Mouse (Mus musculus) limb, embryonic 14.5 days (tissue): ENCODE results near the gene Chst15. TPM values are rescaled to one million over a fixed set of nuclear protein-coding genes. Genes with fewer than 3 reads are reported as not detected.
A peak's percentile ranks its signal among the peaks of the same experiment; 100 is the strongest.

ENCODE experiments used
- ATAC-seq: fragments of 200-750 bp; cut with Nextera tagmentation; 2 replicates; pipeline ENCODE4 v1.8.0; 2017; ENCODE audit warnings: low read depth, moderate number of reproducible peaks, moderate TSS enrichment; ENCODE audit not compliant: low FRiP score
- DNase-seq: peaks from one replicate; pipeline ENCODE4 v3.0.0-alpha.2; 2015; ENCODE audit warnings: low spot score
- H3K27ac ChIP-seq: fragments of 300-500 bp; sonication (generic); replicated peaks from 2 replicates; pipeline ENCODE4 v1.5.1; 2014; ENCODE audit warnings: low read depth, mild to moderate bottlenecking, low read length, moderate library complexity, mixed read lengths
- H3K27me3 ChIP-seq: fragments of 300-500 bp; sonication (generic); 2 replicates; pipeline ENCODE4 v1.6.1; 2014; ENCODE audit warnings: low read length, mixed read lengths; ENCODE audit not compliant: control insufficient read depth, insufficient read depth
- H3K36me3 ChIP-seq: fragments of 300-500 bp; sonication (generic); 2 replicates; pipeline ENCODE4 v1.6.1; 2014; ENCODE audit warnings: mild to moderate bottlenecking, low read length, moderate library complexity, mixed read lengths; ENCODE audit not compliant: control insufficient read depth, insufficient read depth
- H3K4me1 ChIP-seq: fragments of 300-500 bp; sonication (generic); 2 replicates; pipeline ENCODE4 v1.6.1; 2014; ENCODE audit warnings: antibody characterized with exemption, low read length, mixed read lengths; ENCODE audit not compliant: control insufficient read depth, insufficient read depth
- H3K4me2 ChIP-seq: fragments of 300-500 bp; sonication (generic); replicated peaks from 2 replicates; pipeline ENCODE4 v1.6.1; 2014; ENCODE audit warnings: low read depth, mild to moderate bottlenecking, low read length, moderate library complexity; ENCODE audit not compliant: severe bottlenecking
- H3K4me3 ChIP-seq: fragments of 300-500 bp; sonication (generic); replicated peaks from 2 replicates; pipeline ENCODE4 v1.5.1; 2014; ENCODE audit warnings: low read length
- H3K9ac ChIP-seq: fragments of 300-500 bp; sonication (generic); 2 replicates; pipeline ENCODE4 v1.6.1; 2014; ENCODE audit warnings: mild to moderate bottlenecking, low read depth, low read length, moderate library complexity; ENCODE audit not compliant: severe bottlenecking
- H3K9me3 ChIP-seq: fragments of 300-500 bp; sonication (generic); 2 replicates; pipeline ENCODE4 v1.6.1; 2016; ENCODE audit warnings: low read length; ENCODE audit not compliant: control insufficient read depth
- POLR2A ChIP-seq: fragments of 200-500 bp; IDR thresholded peaks from 2 replicates; pipeline ENCODE4 v1.8.0; 2012; ENCODE audit warnings: inconsistent platforms, mild to moderate bottlenecking, moderate library complexity, borderline replicate concordance; ENCODE audit not compliant: insufficient read depth, insufficient read length; ENCODE audit errors: extremely low read depth
- WGBS: fragments of 180-500 bp; shearing (Covaris S2); extraction: QIAGEN DNeasy Blood & Tissue Kit; methylation state at CpG from one replicate; pipeline ENCODE4 v1.1.7; 2014; 5-methylcytosine and 5-hydroxymethylcytosine counted together
- polyA plus RNA-seq, 2 experiments: library from polyadenylated mRNA; depleted of rRNA in 1 of 2; stranded (reverse) in 1 of 2; unstranded in 1 of 2; fragments of >200 nt; fragmentation: Nextera tagmentation in 1 of 2; extraction: Ambion mirVana in 1 of 2; gene quantifications; 2 replicates each; pipeline versions ENCODE4 v1.2.1 to v1.2.3; 2012 to 2014

The Chst15 gene
- polyA plus RNA-seq, 2 experiments: 16.1 to 16.4 TPM

DNA sequence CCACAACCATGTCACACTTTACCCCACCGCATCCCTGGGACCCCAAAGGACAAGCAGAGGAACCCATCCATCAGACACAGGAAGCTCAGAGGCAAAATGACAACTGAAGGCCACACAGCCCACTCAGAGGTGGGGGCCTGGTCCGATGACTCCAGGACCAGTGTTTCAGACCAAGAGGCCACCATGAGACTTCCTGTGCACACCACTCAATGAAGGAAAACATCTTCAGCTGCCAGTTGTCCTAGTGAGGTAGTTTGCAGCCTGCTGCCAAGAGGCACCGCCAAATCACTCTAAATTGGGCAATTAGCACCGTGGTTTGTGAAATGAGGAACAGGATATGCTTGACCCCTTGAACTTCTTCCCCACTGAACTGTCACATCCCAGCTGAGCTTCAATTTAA is 41.7 kb upstream of the Chst15 start:
- Histone ChIP-seq H3K4me2 (no peak overlapping the region), H3K9ac (no peak overlapping the region), H3K4me1 (peaks cover 11% of the 10 kb centered on the region), H3K27ac (no peak overlapping the region), H3K36me3 (no peaks in the 10 kb centered on the region), H3K9me3 (no peaks in the 10 kb centered on the region), H3K27me3 (no peaks in the 10 kb centered on the region), H3K4me3 (no peak overlapping the region)
- ATAC-seq (no peak), DNase-seq (no peak)
- TF ChIP-seq POLR2A: no peak
- WGBS: 43% methylated on average over 4 of the region's 4 CpGs

GRCm38 (mm10) chr7:132358250-132358649 is 41.2 kb upstream of the Chst15 start:
- DNase-seq (no peak), ATAC-seq (no peak)
- Histone ChIP-seq H3K27ac (no peak overlapping the region), H3K4me1 (peaks cover 11% of the 10 kb centered on the region), H3K27me3 (no peaks in the 10 kb centered on the region), H3K4me2 (no peak overlapping the region), H3K9me3 (no peaks in the 10 kb centered on the region), H3K9ac (no peak overlapping the region), H3K4me3 (no peak overlapping the region), H3K36me3 (no peaks in the 10 kb centered on the region)
- WGBS: 29% methylated on average over 3 of the region's 3 CpGs
- no peak for TF ChIP-seq POLR2A

DNA sequence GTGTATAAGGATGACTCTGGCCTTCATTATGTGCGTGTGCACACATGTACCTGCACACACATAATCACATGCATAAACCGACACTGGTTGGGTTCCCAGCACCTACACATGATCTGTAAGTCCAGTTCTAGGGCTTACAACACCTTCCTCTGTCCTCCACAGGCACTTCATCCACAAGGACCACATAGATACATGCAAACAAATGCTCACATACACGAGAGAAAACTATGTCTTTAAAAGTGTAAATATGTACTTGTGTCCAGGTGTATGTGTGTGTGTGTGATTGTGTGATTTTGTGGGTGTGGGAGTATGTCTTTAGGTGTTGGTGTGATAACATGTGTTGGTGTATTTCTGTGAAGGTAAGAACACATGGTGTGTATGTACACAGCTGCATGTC is 40.8 kb upstream of the Chst15 start:
- no peaks in the 10 kb centered on the region for H3K27me3 ChIP-seq
- ATAC-seq: no peak
- H3K4me3 ChIP-seq: no peak overlapping the region
- H3K4me1 ChIP-seq: peaks cover 11% of the 10 kb centered on the region
- no peak for TF ChIP-seq POLR2A
- H3K4me2 ChIP-seq: no peak overlapping the region
- no peaks in the 10 kb centered on the region for H3K9me3 ChIP-seq
- no peak overlapping the region for H3K27ac ChIP-seq
- WGBS: 87% methylated on average over 3 of the region's 3 CpGs
- no peak overlapping the region for H3K9ac ChIP-seq
- no peak for DNase-seq
- no peaks in the 10 kb centered on the region for H3K36me3 ChIP-seq

DNA sequence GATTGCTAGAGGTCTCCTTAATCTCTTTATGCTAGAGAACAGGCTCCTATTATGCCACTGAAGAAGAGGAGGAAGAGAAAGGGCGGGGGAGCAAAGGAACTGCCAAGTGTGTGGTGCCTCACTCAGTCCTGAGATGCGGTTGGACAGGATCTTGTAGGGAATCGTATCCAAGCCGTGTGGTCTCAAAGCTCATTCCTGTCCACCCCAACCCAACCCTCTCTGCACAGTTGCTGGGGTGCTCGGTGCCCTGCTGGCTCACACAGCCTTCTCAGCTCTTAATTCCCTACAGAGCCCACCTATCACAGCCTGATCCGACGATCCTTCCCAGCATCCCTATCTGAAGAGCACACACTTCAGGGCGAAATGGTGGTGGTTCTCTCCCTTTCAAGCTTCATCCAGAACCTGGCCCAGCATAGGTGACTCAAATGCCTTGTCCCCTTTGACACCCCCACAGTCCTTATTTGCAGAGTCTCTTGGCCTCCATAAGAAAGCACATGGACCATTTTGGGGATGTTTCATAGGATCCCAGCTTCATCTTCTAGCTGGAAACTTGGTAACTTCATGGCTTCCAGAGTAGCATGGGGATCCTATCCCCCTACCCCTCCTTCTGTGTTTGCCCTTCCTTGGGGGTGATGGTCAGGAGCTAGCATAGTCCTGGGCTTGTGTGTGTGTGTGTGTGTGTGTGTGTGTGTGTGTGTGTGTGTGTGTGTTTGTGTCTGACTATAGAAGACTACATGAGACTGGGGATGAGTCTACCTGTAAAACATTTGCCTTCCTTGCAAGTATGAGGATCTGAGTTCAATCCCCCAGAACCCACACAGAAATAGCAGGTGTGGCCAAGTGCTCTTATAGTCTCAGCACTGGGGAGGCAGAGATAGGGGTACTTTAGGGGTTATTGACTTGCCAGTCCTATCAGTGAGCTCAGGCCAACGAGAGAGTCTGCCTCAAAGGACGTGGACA is 40.1 kb upstream of the Chst15 start:
- Histone ChIP-seq H3K27ac (no peak overlapping the region), H3K36me3 (no peaks in the 10 kb centered on the region), H3K4me2 (no peak overlapping the region), H3K9ac (no peak overlapping the region), H3K4me1 (peaks cover 11% of the 10 kb centered on the region), H3K9me3 (no peaks in the 10 kb centered on the region), H3K27me3 (no peaks in the 10 kb centered on the region), H3K4me3 (no peak overlapping the region)
- DNase-seq (no peak), ATAC-seq (no peak)
- no peak for TF ChIP-seq POLR2A
- 71% methylated on average over 10 of the region's 10 CpGs for WGBS

DNA sequence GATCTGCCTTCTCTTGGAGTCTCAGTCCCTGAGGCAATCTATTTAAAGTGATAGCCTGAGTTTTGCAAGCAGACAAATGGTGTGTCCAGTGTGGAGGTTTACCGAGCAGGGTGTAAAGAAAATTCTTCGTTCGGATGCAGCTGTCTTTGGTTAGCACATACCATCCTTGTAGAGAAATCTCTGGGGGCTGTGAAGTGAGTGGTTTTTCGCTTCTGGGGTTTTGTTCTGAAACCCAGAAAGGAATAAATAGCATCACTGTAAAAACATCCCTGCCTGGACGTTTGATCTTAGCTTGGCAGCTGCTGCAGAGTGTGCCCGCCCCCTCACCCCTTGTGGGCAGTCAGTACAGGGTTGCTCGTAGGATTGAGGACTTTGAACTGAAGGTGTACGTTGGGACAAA is 39.2 kb upstream of the Chst15 start:
- 26% methylated on average over 8 of the region's 8 CpGs for WGBS
- no peak overlapping the region for H3K4me2 ChIP-seq
- H3K9me3 ChIP-seq: no peaks in the 10 kb centered on the region
- ATAC-seq: peak; percentile 90
- peak; percentile 66 for DNase-seq
- H3K9ac ChIP-seq: no peak overlapping the region
- no peak for TF ChIP-seq POLR2A
- peaks cover 11% of the 10 kb centered on the region for H3K4me1 ChIP-seq
- H3K27ac ChIP-seq: no peak overlapping the region
- no peaks in the 10 kb centered on the region for H3K27me3 ChIP-seq
- H3K4me3 ChIP-seq: no peak overlapping the region
- H3K36me3 ChIP-seq: no peaks in the 10 kb centered on the region
